Mouse (Mus musculus) megakaryocyte, embryonic 14.5 days (primary cell): ENCODE data around the gene Usp44. TPM values are rescaled to one million over a fixed set of nuclear protein-coding genes. Genes with fewer than 3 reads are reported as not detected.
"Not testable (repeated sequence)": the region's sequence is repeated elsewhere in the genome, so short reads cannot be mapped to it uniquely, and the experiment has no call there.

Experiments
- H3K27me3 ChIP-seq: replicated peaks from 2 replicates; pipeline ENCODE3; 2012; ENCODE audit warnings: inconsistent platforms
- H3K36me3 ChIP-seq: replicated peaks from 2 replicates; pipeline ENCODE3; 2012; ENCODE audit warnings: low read length, inconsistent platforms, mixed read lengths
- H3K4me1 ChIP-seq: 2 replicates; pipeline ENCODE4 v1.6.1; 2012; ENCODE audit warnings: inconsistent platforms
- H3K4me3 ChIP-seq: replicated peaks from 2 replicates; pipeline ENCODE3; 2012; ENCODE audit warnings: moderate library complexity, mild to moderate bottlenecking, inconsistent platforms
- H3K9me3 ChIP-seq: 2 replicates; pipeline ENCODE4 v1.6.1; 2012; ENCODE audit warnings: inconsistent platforms
- FLI1 ChIP-seq: IDR thresholded peaks from 2 replicates; pipeline ENCODE4 v1.6.1; 2012; ENCODE audit warnings: low read length, inconsistent platforms, mixed read lengths
- GATA1 ChIP-seq: IDR thresholded peaks from 3 replicates; pipeline ENCODE4 v1.6.1; 2012; ENCODE audit warnings: mixed read lengths, low read length, inconsistent platforms, borderline replicate concordance
- polyA plus RNA-seq: library from polyadenylated mRNA; stranded (reverse); fragments of >175 nt; gene quantifications from 2 replicates; pipeline ENCODE4 v1.2.3, GENCODE M21; 2012; ENCODE audit warnings: low replicate concordance; ENCODE audit not compliant: insufficient read depth

Usp44 gene
- not detected in 2 replicates for polyA plus RNA-seq

- no peak for TF ChIP-seq GATA1
- no peak for TF ChIP-seq FLI1
- Histone ChIP-seq H3K4me3 (peak within 1 kb of the TSS; percentile 83), H3K9me3 (no peaks in the 10 kb centered on the region), H3K27me3 (peaks cover 20% of the 10 kb centered on the region), H3K36me3 (no peaks in the 10 kb centered on the region), H3K4me1 (peaks cover 34% of the 10 kb centered on the region)
Measured at GRCm38 (mm10) chr10:93830931-93831729, at the start of gene Usp44. Gene Usp44, plus strand, starts transcription at chr10:93831555.

DNA sequence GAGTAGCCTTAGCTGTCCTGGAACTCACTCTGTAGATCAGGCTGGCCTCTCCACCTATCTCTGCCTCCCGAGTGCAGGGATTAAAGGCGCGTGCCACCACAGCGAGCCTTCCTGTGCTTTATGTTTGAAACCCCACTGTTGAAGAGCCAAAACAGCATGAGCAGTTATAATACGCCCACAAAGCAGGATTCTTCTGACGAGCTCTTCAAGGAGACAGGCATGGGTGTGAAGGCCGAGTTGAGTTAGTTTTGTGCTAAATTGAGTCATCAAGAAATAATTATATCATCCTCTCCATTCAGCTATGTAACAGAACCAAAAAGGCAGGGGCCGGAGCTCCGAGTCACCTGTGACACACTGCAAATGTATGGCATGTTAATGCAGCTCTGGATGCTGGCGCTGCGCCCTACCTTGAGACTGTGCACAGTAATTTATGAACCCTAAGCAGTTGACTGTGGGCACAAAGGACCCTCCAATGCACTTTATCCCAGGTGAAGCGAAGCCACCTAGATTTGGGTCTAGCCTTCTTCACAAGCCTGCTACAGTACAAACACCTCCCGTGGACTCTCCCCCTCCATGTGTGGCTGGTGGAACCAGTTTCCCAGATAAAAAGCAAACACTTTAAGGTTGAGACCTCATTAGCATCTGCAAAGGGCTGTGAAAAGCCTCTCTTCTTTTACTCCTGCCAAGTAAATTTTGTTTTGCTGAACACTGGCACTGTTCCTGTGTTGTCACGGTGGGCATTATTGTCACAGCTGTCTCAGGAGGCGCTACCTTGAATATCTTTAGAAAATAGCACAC lies 47.9 kb upstream of the Usp44 start:
- H3K4me3 ChIP-seq, result no peak overlapping the region
- H3K36me3 ChIP-seq, result no peaks in the 10 kb centered on the region
- H3K4me1 ChIP-seq, result no peaks in the 10 kb centered on the region
- TF ChIP-seq GATA1, result no peak
- TF ChIP-seq FLI1, result no peak
- peaks cover 2% of the 10 kb centered on the region for H3K27me3 ChIP-seq
- no peaks in the 10 kb centered on the region for H3K9me3 ChIP-seq

GRCm38 (mm10) chr10:93799711-93800362 lies 31.5 kb upstream of the Usp44 start:
- Histone ChIP-seq H3K27me3 (peaks cover 14% of the 10 kb centered on the region), H3K36me3 (no peaks in the 10 kb centered on the region), H3K9me3 (no peaks in the 10 kb centered on the region), H3K4me3 (no peak overlapping the region), H3K4me1 (peaks cover 3% of the 10 kb centered on the region; the same call in 1 of the 2 replicates)
- TF ChIP-seq GATA1 (no peak), FLI1 (no peak)

DNA sequence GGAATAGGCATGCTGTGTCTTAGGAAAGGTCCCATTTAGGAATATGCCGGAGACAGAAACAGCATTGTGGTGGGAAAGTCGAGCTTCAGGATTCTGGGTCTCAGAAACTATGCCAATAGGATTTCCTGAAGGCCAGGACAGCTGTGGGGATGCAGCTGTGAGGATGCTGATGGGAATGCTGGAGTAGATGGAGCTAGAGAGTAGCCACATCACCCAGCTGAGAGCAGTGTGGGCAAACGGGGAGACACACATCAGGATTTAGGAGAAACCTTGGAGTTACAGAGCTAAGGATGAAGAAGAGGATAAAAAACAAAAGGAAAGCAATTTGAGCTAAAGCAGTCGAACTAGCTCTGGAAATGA lies 31.0 kb upstream of the Usp44 start:
- no peaks in the 10 kb centered on the region for H3K9me3 ChIP-seq
- no peak for TF ChIP-seq FLI1
- peaks cover 14% of the 10 kb centered on the region for H3K27me3 ChIP-seq
- H3K4me3 ChIP-seq, result no peak overlapping the region
- no peaks in the 10 kb centered on the region for H3K36me3 ChIP-seq
- peaks cover 3% of the 10 kb centered on the region; the same call in 1 of the 2 replicates for H3K4me1 ChIP-seq

DNA sequence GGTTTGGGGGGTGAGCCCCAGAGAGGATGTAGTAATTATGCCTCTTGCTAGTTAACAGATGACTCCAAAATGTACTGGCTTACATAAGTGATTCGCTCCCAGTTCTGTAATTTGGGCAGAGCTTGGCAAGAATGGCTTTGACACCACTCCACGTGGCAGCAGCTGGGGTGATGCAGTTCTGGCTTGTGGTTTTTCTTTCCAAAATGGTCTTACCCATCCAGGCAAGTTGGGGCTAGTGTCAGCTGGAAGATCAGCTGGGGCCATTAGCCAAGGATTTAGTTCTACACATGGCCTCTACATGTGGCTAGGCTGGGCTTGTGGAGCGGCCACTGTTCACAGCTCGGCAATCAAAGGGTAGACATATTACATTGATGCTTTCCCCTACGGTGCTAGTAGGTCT lies 30.5 kb upstream of the Usp44 start:
- peaks cover 14% of the 10 kb centered on the region for H3K27me3 ChIP-seq
- peaks cover 3% of the 10 kb centered on the region; the same call in 1 of the 2 replicates for H3K4me1 ChIP-seq
- no peak overlapping the region for H3K4me3 ChIP-seq
- no peaks in the 10 kb centered on the region for H3K36me3 ChIP-seq
- no peak for TF ChIP-seq FLI1
- no peak for TF ChIP-seq GATA1
- H3K9me3 ChIP-seq, result no peaks in the 10 kb centered on the region

GRCm38 (mm10) chr10:93803199-93803598 lies 28.2 kb upstream of the Usp44 start:
- Histone ChIP-seq H3K36me3 (no peaks in the 10 kb centered on the region), H3K4me3 (no peak overlapping the region), H3K27me3 (peaks cover 14% of the 10 kb centered on the region), H3K4me1 (peaks cover 3% of the 10 kb centered on the region; the same call in 1 of the 2 replicates), H3K9me3 (no peaks in the 10 kb centered on the region)
- TF ChIP-seq FLI1 (no peak), GATA1 (no peak)

GRCm38 (mm10) chr10:93809438-93809837 lies 21.9 kb upstream of the Usp44 start:
- not testable (repeated sequence) for H3K27me3 ChIP-seq, H3K4me3 ChIP-seq, H3K9me3 ChIP-seq, H3K4me1 ChIP-seq, H3K36me3 ChIP-seq

DNA sequence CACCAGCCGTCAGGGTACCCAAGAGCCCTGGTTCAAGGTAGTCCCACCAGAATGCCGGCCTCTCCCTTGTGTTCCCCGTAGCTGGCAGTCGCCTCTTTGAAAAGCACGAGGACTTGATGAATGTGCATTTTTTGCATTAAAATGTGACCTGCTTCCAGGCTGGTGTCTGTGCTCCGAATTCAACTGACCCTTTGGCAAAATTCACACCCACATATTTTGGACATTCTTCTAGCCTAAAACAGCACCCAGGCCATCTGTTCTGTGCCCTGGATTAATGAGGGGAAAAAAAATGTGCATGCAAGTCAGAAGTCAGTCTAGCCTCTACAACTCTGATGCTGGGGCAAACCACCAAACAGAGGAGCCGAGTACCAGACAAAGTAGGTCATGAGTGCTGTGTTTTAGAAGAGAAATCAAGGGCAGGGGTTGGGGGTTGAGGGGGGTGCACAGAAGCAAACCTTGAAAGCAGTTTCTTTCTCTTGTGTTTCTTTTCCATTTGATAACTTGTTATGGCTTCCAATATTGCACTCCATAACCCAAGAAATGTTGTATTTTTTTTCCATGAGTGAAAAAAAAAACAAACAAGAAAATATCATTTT lies 20.7 kb upstream of the Usp44 start:
- Histone ChIP-seq H3K9me3 (peaks cover 10% of the 10 kb centered on the region), H3K36me3 (no peaks in the 10 kb centered on the region), H3K27me3 (peaks cover 4% of the 10 kb centered on the region), H3K4me3 (no peak overlapping the region), H3K4me1 (no peaks in the 10 kb centered on the region)
- TF ChIP-seq FLI1 (no peak), GATA1 (no peak)

DNA sequence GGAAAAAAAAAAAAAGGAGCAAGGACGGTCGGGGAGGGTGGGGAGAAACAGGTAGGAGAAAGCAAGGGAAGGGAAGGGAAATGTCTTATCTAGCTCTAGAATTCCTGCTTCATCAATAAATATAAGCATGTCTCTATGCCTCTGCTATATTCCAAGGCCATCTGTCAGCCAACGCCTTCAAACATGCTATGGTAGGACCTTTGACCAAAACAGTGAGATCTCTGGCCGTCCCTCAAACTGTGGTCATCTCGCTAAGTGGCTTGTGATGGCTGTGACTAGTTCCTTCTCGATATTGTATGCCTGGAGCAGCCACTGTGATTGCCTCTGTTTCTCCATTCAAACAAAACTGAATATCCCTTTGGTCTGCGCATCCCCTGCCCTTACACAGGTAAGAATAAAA lies 19.3 kb upstream of the Usp44 start:
- Histone ChIP-seq H3K4me1 (no peaks in the 10 kb centered on the region), H3K36me3 (no peaks in the 10 kb centered on the region), H3K9me3 (peaks cover 10% of the 10 kb centered on the region), H3K27me3 (peaks cover 4% of the 10 kb centered on the region), H3K4me3 (no peak overlapping the region)
- TF ChIP-seq GATA1 (no peak), FLI1 (no peak)
